Mouse (Mus musculus) ES-E14 (cell line): ENCODE measurements at regions not wholly inside any gene's neighbourhood (a gene's known extent, or its start where the extent isn't known, plus 50 kb on each side); places are given as distances from the start of the nearest gene placed in this dataset.

Experiments used
- HCFC1 ChIP-seq: IDR thresholded peaks from 2 replicates; pipeline ENCODE4 v1.6.1; 2012; ENCODE audit warnings: low read length, inconsistent platforms, borderline replicate concordance; ENCODE audit not compliant: insufficient read depth
- MAFK ChIP-seq: IDR thresholded peaks from 2 replicates; pipeline ENCODE4 v1.6.1; 2014; ENCODE audit warnings: mild to moderate bottlenecking, low read depth, low read length, inconsistent platforms; ENCODE audit not compliant: insufficient read depth
- ZC3H11A ChIP-seq: IDR thresholded peaks from 2 replicates; pipeline ENCODE4 v1.6.1; 2012; ENCODE audit warnings: low read depth, mild to moderate bottlenecking, inconsistent platforms, low read length, borderline replicate concordance
- ZNF384 ChIP-seq: IDR thresholded peaks from 2 replicates; pipeline ENCODE4 v1.6.1; 2012; ENCODE audit warnings: low read depth, low read length, inconsistent platforms

- no peak for TF ChIP-seq ZNF384
- TF ChIP-seq HCFC1: no peak
- no peak for TF ChIP-seq ZC3H11A
- TF ChIP-seq MAFK: no peak
These were observed 139.2 kb upstream of the Trpm3 start for GRCm38 (mm10) chr19:21999621-22000020.
